Mouse (Mus musculus): ENCODE measurements around the gene Ing4. TPM values are rescaled to one million over a fixed set of nuclear protein-coding genes. Genes with fewer than 3 reads are reported as not detected.
"Not testable (repeated sequence)": the region's sequence is repeated elsewhere in the genome, so short reads cannot be mapped to it uniquely, and the experiment has no call there.

Gene Ing4
- polyA plus RNA-seq, 1 experiment from 2014 or later = 76.1 TPM

DNA sequence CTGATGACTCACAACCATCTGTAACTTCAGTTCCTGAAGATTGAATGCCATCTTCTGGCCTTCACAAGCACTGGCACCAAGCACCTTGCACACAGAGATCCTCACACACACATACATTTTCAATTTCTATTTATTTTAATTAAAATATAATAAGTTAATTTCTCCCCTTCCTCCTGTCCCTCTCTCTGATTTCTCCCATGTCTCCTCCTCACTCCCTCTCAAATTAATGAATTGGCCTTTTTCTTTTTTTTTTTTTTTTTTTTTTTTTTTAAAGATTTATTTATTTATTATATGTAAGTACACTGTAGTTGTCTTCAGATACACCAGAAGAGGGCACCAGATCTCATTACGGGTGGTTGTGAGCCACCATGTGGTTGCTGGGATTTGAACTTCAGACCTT lies 25.7 kb downstream of the Ing4 start:
- H3K4me3 ChIP-seq (ENCODE audit: control insufficient read depth in 1 of 2, insufficient read depth in 1 of 2, low read depth in 1 of 2, low read length in 2 of 2); H3K36me3 ChIP-seq (ENCODE audit: control insufficient read depth, insufficient read depth, low read length); H3K4me2 ChIP-seq (ENCODE audit: low read length); H3K27me3 ChIP-seq (ENCODE audit: control insufficient read depth, insufficient read depth, low read length); H3K27ac ChIP-seq (replicated peaks in 1 of 2; ENCODE audit: control insufficient read depth in 1 of 2, insufficient read depth in 1 of 2, low read depth in 2 of 2, low read length in 2 of 2); H3K9ac ChIP-seq (ENCODE audit: low read length); H3K9me3 ChIP-seq (ENCODE audit: control insufficient read depth, low read length); ATAC-seq (ENCODE audit: insufficient number of reproducible peaks, insufficient read depth, low FRiP score, low read depth): not testable (repeated sequence)
- H3K4me1 ChIP-seq (ENCODE audit: control insufficient read depth in 2 of 2, insufficient read depth in 2 of 2, low read length in 2 of 2) = peaks cover 6 to 12% of the 10 kb centered on the region in 2 experiments; a peak in 3 of 4 replicates
- WGBS = no CpG with 5 or more reads among the region's 1 CpGs

DNA sequence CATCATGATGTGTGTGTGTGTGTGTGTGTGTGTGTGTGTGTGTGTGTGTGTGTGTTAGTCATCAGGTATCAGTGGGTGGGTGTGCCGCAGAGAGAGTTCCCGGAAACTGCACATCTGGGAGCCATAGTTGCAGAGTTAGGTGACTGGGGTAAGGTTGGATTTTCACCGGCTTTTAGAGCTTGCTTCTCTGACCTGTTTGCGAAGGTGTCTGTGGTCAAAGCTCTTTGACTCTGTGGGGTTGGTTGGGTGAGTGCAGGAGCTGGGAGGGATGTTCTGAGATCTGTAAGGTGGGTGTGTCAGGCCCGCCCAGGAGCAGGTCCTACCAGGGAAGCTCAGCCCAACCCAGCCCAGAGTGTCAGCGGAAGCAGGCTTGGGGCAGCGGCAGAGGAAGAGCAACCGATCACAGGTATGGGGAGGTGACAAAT lies 28.0 kb downstream of the Ing4 start, which contains the start of gene Lpar5:
Lpar5 (plus strand) TSS at position 350 of the 425 bp plus-strand sequence.
- 55% methylated on average over 8 of the region's 8 CpGs for WGBS
- H3K27me3 ChIP-seq (ENCODE audit: control insufficient read depth, insufficient read depth, low read length) = no peaks in the 10 kb centered on the region
- no peaks in the 10 kb centered on the region for H3K36me3 ChIP-seq (ENCODE audit: control insufficient read depth, insufficient read depth, low read length)
- no peaks in the 10 kb centered on the region for H3K9me3 ChIP-seq (ENCODE audit: control insufficient read depth, low read length)
- no peak within 1 kb of the TSS for H3K4me2 ChIP-seq (ENCODE audit: low read length)
- H3K4me3 ChIP-seq (ENCODE audit: control insufficient read depth in 1 of 2, insufficient read depth in 1 of 2, low read depth in 1 of 2, low read length in 2 of 2) = no peak within 1 kb of the TSS
- H3K9ac ChIP-seq (ENCODE audit: low read length) = no peak within 1 kb of the TSS
- no peak for ATAC-seq (ENCODE audit: insufficient number of reproducible peaks, insufficient read depth, low FRiP score, low read depth)
- no peak within 1 kb of the TSS for H3K27ac ChIP-seq (replicated peaks in 1 of 2; ENCODE audit: control insufficient read depth in 1 of 2, insufficient read depth in 1 of 2, low read depth in 2 of 2, low read length in 2 of 2)
- H3K4me1 ChIP-seq (ENCODE audit: control insufficient read depth in 2 of 2, insufficient read depth in 2 of 2, low read length in 2 of 2) = peaks cover 0 to 6% of the 10 kb centered on the region in 2 experiments; a peak in 2 of 4 replicates

DNA sequence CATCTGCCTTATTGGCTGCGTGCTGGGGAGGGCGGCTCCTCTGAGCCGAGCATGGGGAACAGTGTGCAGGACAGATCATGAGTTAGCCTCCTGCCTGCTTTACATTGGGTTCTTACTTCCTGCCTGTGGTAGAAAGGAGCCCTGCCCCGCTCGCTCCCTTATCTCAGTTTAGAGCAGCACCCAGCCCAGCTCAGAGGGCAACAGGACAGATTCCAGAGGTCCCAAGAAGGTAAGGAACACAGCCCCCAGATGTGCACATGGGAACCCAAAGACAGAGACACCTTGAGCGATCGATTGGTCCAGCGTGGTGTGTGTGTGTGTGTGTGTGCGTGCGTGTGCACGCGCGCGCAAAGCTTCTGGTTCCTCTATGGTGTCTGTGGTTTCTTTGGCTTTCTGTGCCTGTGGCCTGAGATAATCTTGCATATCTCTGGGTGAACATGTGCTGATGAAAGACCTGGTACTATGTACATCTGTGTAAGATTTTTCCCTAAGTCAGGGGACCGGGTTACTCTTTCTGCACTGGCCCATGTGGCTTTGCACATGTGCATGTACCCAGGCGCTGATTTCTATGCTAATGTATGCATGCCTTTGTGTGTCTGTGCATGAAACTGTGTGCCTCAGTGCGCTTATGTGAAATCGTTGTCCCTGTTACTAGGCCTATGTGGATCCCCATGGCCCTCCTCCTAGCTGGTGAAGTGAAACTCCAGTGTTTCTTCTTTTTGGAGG lies 31.8 kb downstream of the Ing4 start:
- Histone ChIP-seq H3K27ac (replicated peaks in 1 of 2; ENCODE audit: control insufficient read depth in 1 of 2, insufficient read depth in 1 of 2, low read depth in 2 of 2, low read length in 2 of 2) (0 out of 4 replicates have a peak overlapping the region, but pooled peaks have one; percentile 16 to 39), H3K27me3 (ENCODE audit: control insufficient read depth, insufficient read depth, low read length) (no peaks in the 10 kb centered on the region; the same call in 1 of the 2 replicates), H3K36me3 (ENCODE audit: control insufficient read depth, insufficient read depth, low read length) (no peaks in the 10 kb centered on the region), H3K4me2 (ENCODE audit: low read length) (no peak overlapping the region), H3K9ac (ENCODE audit: low read length) (no peak overlapping the region), H3K9me3 (ENCODE audit: control insufficient read depth, low read length) (no peaks in the 10 kb centered on the region), H3K4me3 (ENCODE audit: control insufficient read depth in 1 of 2, insufficient read depth in 1 of 2, low read depth in 1 of 2, low read length in 2 of 2) (no peak overlapping the region), H3K4me1 (ENCODE audit: control insufficient read depth in 2 of 2, insufficient read depth in 2 of 2, low read length in 2 of 2) (peaks cover 0 to 6% of the 10 kb centered on the region in 2 experiments; a peak in 2 of 4 replicates)
- no peak for ATAC-seq (ENCODE audit: insufficient number of reproducible peaks, insufficient read depth, low FRiP score, low read depth)
- WGBS = 76% methylated on average over 18 of the region's 18 CpGs

DNA sequence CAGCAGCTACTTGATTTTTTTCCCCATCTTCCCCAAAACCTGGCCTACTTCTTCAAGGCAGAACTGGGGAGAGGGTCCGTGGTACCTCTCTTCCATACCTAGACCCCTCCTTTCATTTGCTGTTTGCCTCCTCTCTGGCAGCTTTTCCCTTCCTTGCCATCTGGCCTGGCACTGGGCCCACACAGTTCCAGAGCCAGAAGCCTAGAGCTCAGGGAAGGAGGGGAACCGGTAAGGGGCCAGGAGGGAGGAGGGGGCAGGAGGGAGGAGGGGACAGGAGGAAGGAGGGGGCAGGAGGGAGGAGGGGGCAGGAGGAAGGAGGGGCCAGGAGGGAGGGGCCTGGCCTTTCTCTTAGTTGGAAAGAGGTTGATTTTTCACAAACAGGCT lies 32.3 kb downstream of the Ing4 start:
- Histone ChIP-seq H3K27ac (replicated peaks in 1 of 2; ENCODE audit: control insufficient read depth in 1 of 2, insufficient read depth in 1 of 2, low read depth in 2 of 2, low read length in 2 of 2) (0 out of 4 replicates have a peak overlapping the region, but pooled peaks have one; percentile 16 to 39), H3K4me2 (ENCODE audit: low read length) (no peak overlapping the region), H3K9me3 (ENCODE audit: control insufficient read depth, low read length) (no peaks in the 10 kb centered on the region), H3K4me1 (ENCODE audit: control insufficient read depth in 2 of 2, insufficient read depth in 2 of 2, low read length in 2 of 2) (peaks cover 0 to 6% of the 10 kb centered on the region in 2 experiments; a peak in 2 of 4 replicates), H3K9ac (ENCODE audit: low read length) (no peak overlapping the region), H3K27me3 (ENCODE audit: control insufficient read depth, insufficient read depth, low read length) (no peaks in the 10 kb centered on the region; the same call in 1 of the 2 replicates), H3K36me3 (ENCODE audit: control insufficient read depth, insufficient read depth, low read length) (no peaks in the 10 kb centered on the region), H3K4me3 (ENCODE audit: control insufficient read depth in 1 of 2, insufficient read depth in 1 of 2, low read depth in 1 of 2, low read length in 2 of 2) (no peak overlapping the region)
- 24% methylated on average over 2 of the region's 2 CpGs for WGBS
- no peak for ATAC-seq (ENCODE audit: insufficient number of reproducible peaks, insufficient read depth, low FRiP score, low read depth)

DNA sequence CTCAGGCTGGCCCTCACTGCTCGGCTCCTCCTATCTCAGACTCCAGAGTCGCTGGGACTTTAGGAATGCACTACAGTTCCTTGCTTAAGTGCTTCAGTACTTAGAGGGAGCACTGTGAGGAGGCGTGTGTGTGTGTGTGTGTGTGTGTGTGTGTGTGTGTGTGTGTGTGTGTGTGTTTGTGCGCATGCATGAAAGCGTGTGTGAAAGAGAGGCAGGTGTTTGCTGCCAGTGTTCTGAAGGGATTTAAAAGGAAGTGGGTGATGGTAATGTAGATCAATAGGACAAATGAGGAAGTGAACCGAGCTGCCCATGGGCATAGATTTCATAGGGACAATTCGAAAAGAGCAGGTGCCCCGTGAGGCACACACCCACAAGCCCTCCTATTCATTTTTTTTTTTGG lies 34.3 kb downstream of the Ing4 start:
- H3K36me3 ChIP-seq (ENCODE audit: control insufficient read depth, insufficient read depth, low read length) = no peaks in the 10 kb centered on the region
- H3K4me3 ChIP-seq (ENCODE audit: control insufficient read depth in 1 of 2, insufficient read depth in 1 of 2, low read depth in 1 of 2, low read length in 2 of 2) = no peak overlapping the region
- H3K27me3 ChIP-seq (ENCODE audit: control insufficient read depth, insufficient read depth, low read length) = no peaks in the 10 kb centered on the region; the same call in 1 of the 2 replicates
- peaks cover 0 to 6% of the 10 kb centered on the region in 2 experiments; a peak in 2 of 4 replicates for H3K4me1 ChIP-seq (ENCODE audit: control insufficient read depth in 2 of 2, insufficient read depth in 2 of 2, low read length in 2 of 2)
- H3K4me2 ChIP-seq (ENCODE audit: low read length) = no peak overlapping the region
- WGBS = 63% methylated on average over 8 of the region's 8 CpGs
- no peak overlapping the region for H3K9ac ChIP-seq (ENCODE audit: low read length)
- ATAC-seq (ENCODE audit: insufficient number of reproducible peaks, insufficient read depth, low FRiP score, low read depth) = no peak
- no peaks in the 10 kb centered on the region for H3K9me3 ChIP-seq (ENCODE audit: control insufficient read depth, low read length)
- no peak overlapping the region for H3K27ac ChIP-seq (replicated peaks in 1 of 2; ENCODE audit: control insufficient read depth in 1 of 2, insufficient read depth in 1 of 2, low read depth in 2 of 2, low read length in 2 of 2)

DNA sequence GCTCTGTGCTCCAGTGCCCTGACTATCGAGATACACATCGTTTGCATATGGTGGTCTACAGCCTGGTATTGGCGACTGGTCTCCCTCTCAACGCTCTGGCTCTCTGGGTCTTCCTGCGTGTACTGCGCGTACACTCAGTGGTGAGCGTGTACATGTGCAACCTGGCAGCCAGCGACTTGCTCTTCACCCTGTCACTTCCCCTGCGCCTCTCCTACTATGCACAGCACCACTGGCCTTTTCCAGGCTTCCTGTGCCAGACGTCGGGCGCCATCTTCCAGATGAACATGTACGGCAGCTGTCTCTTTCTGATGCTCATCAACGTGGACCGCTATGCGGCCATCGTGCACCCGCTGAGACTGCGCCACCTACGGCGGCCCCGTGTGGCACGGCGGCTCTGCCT lies 41.8 kb downstream of the Ing4 start:
- peak overlapping the region; percentile 83 for H3K4me2 ChIP-seq (ENCODE audit: low read length)
- H3K4me3 ChIP-seq (ENCODE audit: control insufficient read depth in 1 of 2, insufficient read depth in 1 of 2, low read depth in 1 of 2, low read length in 2 of 2) = peak overlapping the region; percentile 43 to 47
- H3K9me3 ChIP-seq (ENCODE audit: control insufficient read depth, low read length) = no peaks in the 10 kb centered on the region
- H3K9ac ChIP-seq (ENCODE audit: low read length) = peak overlapping the region; percentile 71
- H3K27ac ChIP-seq (replicated peaks in 1 of 2; ENCODE audit: control insufficient read depth in 1 of 2, insufficient read depth in 1 of 2, low read depth in 2 of 2, low read length in 2 of 2) = peak overlapping the region; percentile 32 to 66; a peak in 3 of 4 replicates
- ATAC-seq (ENCODE audit: insufficient number of reproducible peaks, insufficient read depth, low FRiP score, low read depth) = 0 out of 2 replicates have a peak, but pooled peaks have one; percentile 1
- peaks cover 0 to 3% of the 10 kb centered on the region in 2 experiments; a peak in 2 of 4 replicates for H3K4me1 ChIP-seq (ENCODE audit: control insufficient read depth in 2 of 2, insufficient read depth in 2 of 2, low read length in 2 of 2)
- no peaks in the 10 kb centered on the region for H3K36me3 ChIP-seq (ENCODE audit: control insufficient read depth, insufficient read depth, low read length)
- 21% methylated on average over 25 of the region's 25 CpGs for WGBS
- H3K27me3 ChIP-seq (ENCODE audit: control insufficient read depth, insufficient read depth, low read length) = peaks cover 2% of the 10 kb centered on the region; the same call in 1 of the 2 replicates

DNA sequence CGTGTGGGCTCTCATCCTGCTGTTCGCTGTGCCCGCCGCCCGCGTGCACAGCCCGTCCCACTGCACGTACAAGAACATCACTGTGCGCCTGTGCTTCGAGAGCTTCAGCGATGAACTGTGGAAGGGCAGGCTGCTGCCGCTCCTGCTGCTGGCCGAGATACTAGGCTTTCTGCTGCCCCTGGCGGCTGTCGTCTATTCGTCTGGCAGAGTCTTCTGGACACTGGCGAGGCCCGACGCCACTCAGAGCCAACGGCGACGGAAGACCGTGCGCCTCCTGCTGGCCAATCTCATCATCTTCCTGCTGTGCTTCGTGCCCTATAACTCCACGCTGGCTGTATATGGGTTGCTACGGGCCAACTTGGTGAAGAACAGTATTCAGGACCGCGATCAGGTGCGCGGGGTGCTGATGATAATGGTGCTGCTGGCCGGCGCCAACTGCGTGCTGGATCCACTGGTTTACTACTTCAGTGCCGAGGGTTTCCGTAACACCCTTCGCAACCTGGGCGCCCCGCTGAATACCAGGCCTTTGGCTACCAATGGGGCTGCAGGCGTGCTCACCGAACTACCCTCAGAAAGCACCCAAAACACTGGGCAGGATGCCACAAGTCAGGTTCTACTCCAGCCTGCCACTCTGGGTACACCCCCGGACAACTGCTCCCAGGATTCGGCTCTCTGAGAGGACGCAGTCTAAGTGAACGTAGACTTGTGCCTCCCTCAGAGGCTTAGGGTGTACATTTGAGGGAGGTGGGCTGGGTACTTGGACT lies 42.4 kb downstream of the Ing4 start:
- Histone ChIP-seq H3K27me3 (ENCODE audit: control insufficient read depth, insufficient read depth, low read length) (peaks cover 2% of the 10 kb centered on the region; the same call in 1 of the 2 replicates), H3K36me3 (ENCODE audit: control insufficient read depth, insufficient read depth, low read length) (no peaks in the 10 kb centered on the region), H3K4me2 (ENCODE audit: low read length) (peak overlapping the region; percentile 83), H3K4me1 (ENCODE audit: control insufficient read depth in 2 of 2, insufficient read depth in 2 of 2, low read length in 2 of 2) (peaks cover 0 to 3% of the 10 kb centered on the region in 2 experiments; a peak in 2 of 4 replicates), H3K9ac (ENCODE audit: low read length) (peak overlapping the region; percentile 71), H3K27ac (replicated peaks in 1 of 2; ENCODE audit: control insufficient read depth in 1 of 2, insufficient read depth in 1 of 2, low read depth in 2 of 2, low read length in 2 of 2) (peak overlapping the region; percentile 32 to 66; a peak in 3 of 4 replicates), H3K9me3 (ENCODE audit: control insufficient read depth, low read length) (no peaks in the 10 kb centered on the region), H3K4me3 (ENCODE audit: control insufficient read depth in 1 of 2, insufficient read depth in 1 of 2, low read depth in 1 of 2, low read length in 2 of 2) (peak overlapping the region; percentile 43 to 47)
- ATAC-seq (ENCODE audit: insufficient number of reproducible peaks, insufficient read depth, low FRiP score, low read depth) = peak; percentile 90
- 22% methylated on average over 45 of the region's 45 CpGs for WGBS
